Mouse (Mus musculus): Measurements from ENCODE around the gene Lrrc8c. TPM values are rescaled to one million over a fixed set of nuclear protein-coding genes. Genes with fewer than 3 reads are reported as not detected.

Lrrc8c gene
- polyA plus RNA-seq, 1 experiment from 2014 or later: 30.4 TPM

DNA sequence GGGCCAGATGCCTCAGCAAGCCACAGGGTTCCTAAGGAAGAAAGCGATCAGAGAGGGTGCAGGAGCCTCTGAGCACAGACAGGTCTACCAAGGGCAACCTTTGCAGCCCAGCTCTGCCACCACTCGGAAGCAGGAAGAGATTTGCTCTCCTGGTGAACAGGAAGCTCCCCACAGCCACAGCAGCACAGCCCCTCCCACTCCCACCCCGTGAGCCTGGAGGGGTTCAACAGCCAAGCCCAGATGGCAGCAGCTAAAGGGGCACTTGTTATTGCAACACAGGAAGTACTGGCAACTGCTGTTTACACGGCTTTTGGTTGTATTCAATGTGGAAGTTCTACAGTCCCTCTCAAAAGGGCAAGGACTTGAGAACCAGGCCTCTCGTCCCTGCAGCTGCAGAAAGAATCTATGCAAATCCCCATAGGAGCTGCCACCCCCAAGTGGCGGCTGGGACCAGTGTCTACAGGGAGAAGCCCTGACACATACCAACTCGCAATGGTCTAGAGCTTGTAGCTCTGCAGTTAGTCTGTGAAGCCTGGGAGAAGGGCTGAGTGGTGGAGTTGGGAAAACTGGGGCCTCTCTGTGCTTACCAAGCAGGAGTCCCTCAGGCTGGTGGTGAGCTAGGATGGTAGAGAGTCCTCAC is 129.6 kb downstream of the Lrrc8c start:
- no peak overlapping the region for H3K9ac ChIP-seq (ENCODE audit: low read depth, low read length)
- WGBS: 32% methylated on average over 7 of the region's 7 CpGs
- H3K27me3 ChIP-seq (replicated peaks; ENCODE audit: control insufficient read depth, insufficient read depth, low read length): no peaks in the 10 kb centered on the region
- no peaks in the 10 kb centered on the region for H3K9me3 ChIP-seq (ENCODE audit: control insufficient read depth, low read length)
- no peak overlapping the region for H3K4me3 ChIP-seq (ENCODE audit: low read depth, low read length)
- no peaks in the 10 kb centered on the region for H3K36me3 ChIP-seq (ENCODE audit: control insufficient read depth, insufficient read depth, low read length)
- 0 out of 2 replicates have a peak, but pooled peaks have one; percentile 26 for ATAC-seq (replicated peaks; ENCODE audit: low FRiP score)
- peak; percentile 44 for DNase-seq (ENCODE audit: low spot score)
- no peak overlapping the region for H3K4me2 ChIP-seq
- peak overlapping the region; percentile 47 for H3K27ac ChIP-seq (ENCODE audit: low read depth, low read length)
- H3K4me1 ChIP-seq (replicated peaks; ENCODE audit: control insufficient read depth, insufficient read depth, low read length): peaks cover 12% of the 10 kb centered on the region

DNA sequence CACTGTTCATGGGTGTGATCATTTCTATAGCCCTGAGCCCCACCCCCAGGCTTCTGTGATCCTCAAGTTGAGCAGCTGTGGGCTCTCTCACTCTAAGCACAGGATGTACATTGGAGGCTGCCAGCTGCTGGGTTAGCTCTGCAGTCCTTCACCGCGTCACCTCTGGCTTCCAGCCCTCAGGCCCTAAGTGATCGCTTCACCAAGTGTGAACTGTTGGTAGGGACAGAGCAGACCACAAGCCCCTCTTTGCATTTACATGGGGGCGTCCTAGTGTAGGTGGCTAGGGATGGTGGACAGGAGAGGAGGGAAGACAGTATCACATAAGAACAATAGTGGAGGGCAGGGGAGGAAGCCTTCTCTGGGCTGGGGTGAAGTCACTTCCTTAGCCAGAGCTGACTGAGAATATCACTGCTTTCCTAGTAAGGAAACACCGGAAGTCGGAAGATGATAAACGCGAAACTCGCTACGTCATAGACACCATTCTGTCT is 130.4 kb downstream of the Lrrc8c start:
- DNase-seq (ENCODE audit: low spot score): no peak
- peak; percentile 34; the same call in 1 of the 2 replicates for ATAC-seq (replicated peaks; ENCODE audit: low FRiP score)
- Histone ChIP-seq H3K4me2 (no peak overlapping the region), H3K4me1 (replicated peaks; ENCODE audit: control insufficient read depth, insufficient read depth, low read length) (peaks cover 14% of the 10 kb centered on the region), H3K4me3 (ENCODE audit: low read depth, low read length) (no peak overlapping the region), H3K9me3 (ENCODE audit: control insufficient read depth, low read length) (no peaks in the 10 kb centered on the region), H3K36me3 (ENCODE audit: control insufficient read depth, insufficient read depth, low read length) (no peaks in the 10 kb centered on the region), H3K9ac (ENCODE audit: low read depth, low read length) (no peak overlapping the region), H3K27ac (ENCODE audit: low read depth, low read length) (peak overlapping the region; percentile 47), H3K27me3 (replicated peaks; ENCODE audit: control insufficient read depth, insufficient read depth, low read length) (no peaks in the 10 kb centered on the region)
- 65% methylated on average over 10 of the region's 10 CpGs for WGBS

- 0 out of 2 replicates have a peak overlapping the region, but pooled peaks have one; percentile 16 for H3K4me3 ChIP-seq (ENCODE audit: low read depth, low read length)
Observed at GRCm38 (mm10) chr5:105650728-105651479, 131.7 kb downstream of the Lrrc8c start.

DNA sequence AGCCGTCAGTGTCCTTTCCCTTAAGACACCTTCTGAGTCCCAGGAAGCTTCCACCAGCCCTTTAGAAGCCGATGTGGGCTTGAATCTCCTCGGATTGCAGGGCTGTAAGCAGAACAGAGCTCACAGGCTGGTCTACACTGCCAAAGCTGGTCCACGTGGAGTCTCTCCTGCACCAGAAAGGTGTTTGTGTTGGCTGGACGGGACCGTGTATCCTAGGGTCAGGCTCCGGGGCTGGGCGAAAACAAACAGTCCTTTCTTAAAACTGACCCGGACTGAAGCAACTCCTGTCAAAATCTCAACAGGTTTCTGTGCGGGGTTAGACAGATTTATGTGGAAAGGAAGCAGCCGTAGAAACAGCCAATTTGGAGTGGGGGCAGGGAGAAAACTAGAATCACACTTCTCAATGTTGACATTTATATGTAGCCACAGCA is 132.4 kb downstream of the Lrrc8c start:
- WGBS: 46% methylated on average over 11 of the region's 11 CpGs
- peak overlapping the region; percentile 42; the same call in 1 of the 2 replicates for H3K9ac ChIP-seq (ENCODE audit: low read depth, low read length)
- no peak for DNase-seq (ENCODE audit: low spot score)
- H3K36me3 ChIP-seq (ENCODE audit: control insufficient read depth, insufficient read depth, low read length): no peaks in the 10 kb centered on the region
- H3K27ac ChIP-seq (ENCODE audit: low read depth, low read length): no peak overlapping the region
- H3K27me3 ChIP-seq (replicated peaks; ENCODE audit: control insufficient read depth, insufficient read depth, low read length): no peaks in the 10 kb centered on the region
- no peak for ATAC-seq (replicated peaks; ENCODE audit: low FRiP score)
- H3K4me2 ChIP-seq: peak overlapping the region; percentile 58
- H3K4me1 ChIP-seq (replicated peaks; ENCODE audit: control insufficient read depth, insufficient read depth, low read length): peaks cover 14% of the 10 kb centered on the region
- H3K9me3 ChIP-seq (ENCODE audit: control insufficient read depth, low read length): no peaks in the 10 kb centered on the region
- H3K4me3 ChIP-seq (ENCODE audit: low read depth, low read length): 0 out of 2 replicates have a peak overlapping the region, but pooled peaks have one; percentile 16

More at GRCm38 (mm10) chr5:105650728-105651479, 131.7 kb downstream of the Lrrc8c start:
- Histone ChIP-seq H3K4me2 (peak overlapping the region; percentile 58), H3K4me1 (replicated peaks; ENCODE audit: control insufficient read depth, insufficient read depth, low read length) (peaks cover 14% of the 10 kb centered on the region), H3K9ac (ENCODE audit: low read depth, low read length) (peak overlapping the region; percentile 42; the same call in 1 of the 2 replicates), H3K27me3 (replicated peaks; ENCODE audit: control insufficient read depth, insufficient read depth, low read length) (no peaks in the 10 kb centered on the region), H3K27ac (ENCODE audit: low read depth, low read length) (no peak overlapping the region), H3K36me3 (ENCODE audit: control insufficient read depth, insufficient read depth, low read length) (no peaks in the 10 kb centered on the region), H3K9me3 (ENCODE audit: control insufficient read depth, low read length) (no peaks in the 10 kb centered on the region)
- 0 out of 2 replicates have a peak, but pooled peaks have one; percentile 36 for ATAC-seq (replicated peaks; ENCODE audit: low FRiP score)
- DNase-seq (ENCODE audit: low spot score): no peak
- 47% methylated on average over 8 of the region's 8 CpGs for WGBS

DNA sequence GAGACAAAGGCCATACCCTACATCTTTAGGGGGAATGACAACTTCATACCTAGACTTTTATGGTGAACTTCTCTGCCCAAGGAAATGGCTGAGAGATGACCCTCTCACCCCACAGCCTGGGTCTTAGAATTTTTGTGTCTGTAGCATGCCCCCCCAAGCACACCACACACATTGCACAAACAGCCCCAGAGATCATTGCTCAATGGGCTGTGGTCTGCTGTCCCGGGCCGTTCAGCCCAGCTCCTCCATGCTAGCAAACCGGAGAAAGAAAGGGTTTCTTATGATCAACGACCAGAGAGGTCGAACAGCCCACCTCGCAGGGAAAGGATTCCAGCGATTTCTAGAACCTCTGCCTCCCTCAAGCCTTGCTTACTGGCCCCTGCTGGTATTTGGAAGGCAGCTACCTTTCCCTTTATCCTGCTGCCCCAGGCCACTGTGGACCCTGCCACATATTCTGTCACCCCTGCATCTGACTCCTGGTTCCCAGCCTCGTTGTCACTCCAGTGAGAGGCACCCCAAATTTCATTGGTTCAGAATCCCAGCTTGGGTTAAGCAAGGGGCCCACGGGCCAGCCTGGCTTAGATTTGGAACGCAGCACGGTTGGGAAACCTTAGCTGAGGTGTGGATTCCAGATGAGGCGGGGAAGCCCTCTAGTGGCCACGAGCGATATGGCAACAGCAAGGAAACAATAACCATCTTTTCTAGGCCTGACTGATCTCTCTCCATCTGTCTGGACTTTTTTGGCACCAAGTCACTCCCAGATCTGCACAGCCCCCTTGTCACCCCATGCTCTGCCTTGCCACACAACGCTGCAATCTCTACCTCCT is 135.3 kb downstream of the Lrrc8c start:
- Histone ChIP-seq H3K4me3 (ENCODE audit: low read depth, low read length) (no peak overlapping the region), H3K9me3 (ENCODE audit: control insufficient read depth, low read length) (no peaks in the 10 kb centered on the region), H3K27me3 (replicated peaks; ENCODE audit: control insufficient read depth, insufficient read depth, low read length) (no peaks in the 10 kb centered on the region), H3K36me3 (ENCODE audit: control insufficient read depth, insufficient read depth, low read length) (no peaks in the 10 kb centered on the region), H3K4me2 (peak overlapping the region; percentile 46), H3K27ac (ENCODE audit: low read depth, low read length) (no peak overlapping the region), H3K9ac (ENCODE audit: low read depth, low read length) (no peak overlapping the region), H3K4me1 (replicated peaks; ENCODE audit: control insufficient read depth, insufficient read depth, low read length) (peaks cover 8% of the 10 kb centered on the region; the same call in 1 of the 2 replicates)
- WGBS: 20% methylated on average over 15 of the region's 15 CpGs
- ATAC-seq (replicated peaks; ENCODE audit: low FRiP score) (peak; percentile 54), DNase-seq (ENCODE audit: low spot score) (peak; percentile 70)

- Histone ChIP-seq H3K36me3 (ENCODE audit: control insufficient read depth, insufficient read depth, low read length) (no peaks in the 10 kb centered on the region), H3K4me2 (no peak overlapping the region), H3K9ac (ENCODE audit: low read depth, low read length) (no peak overlapping the region), H3K4me3 (ENCODE audit: low read depth, low read length) (no peak overlapping the region), H3K9me3 (ENCODE audit: control insufficient read depth, low read length) (no peaks in the 10 kb centered on the region), H3K27me3 (replicated peaks; ENCODE audit: control insufficient read depth, insufficient read depth, low read length) (no peaks in the 10 kb centered on the region), H3K27ac (ENCODE audit: low read depth, low read length) (no peak overlapping the region), H3K4me1 (replicated peaks; ENCODE audit: control insufficient read depth, insufficient read depth, low read length) (peaks cover 8% of the 10 kb centered on the region; the same call in 1 of the 2 replicates)
- 71% methylated on average over 12 of the region's 12 CpGs for WGBS
- ATAC-seq (replicated peaks; ENCODE audit: low FRiP score) (peak; percentile 22; the same call in 1 of the 2 replicates), DNase-seq (ENCODE audit: low spot score) (no peak)
Observed at GRCm38 (mm10) chr5:105655100-105655734, 136.0 kb downstream of the Lrrc8c start.

DNA sequence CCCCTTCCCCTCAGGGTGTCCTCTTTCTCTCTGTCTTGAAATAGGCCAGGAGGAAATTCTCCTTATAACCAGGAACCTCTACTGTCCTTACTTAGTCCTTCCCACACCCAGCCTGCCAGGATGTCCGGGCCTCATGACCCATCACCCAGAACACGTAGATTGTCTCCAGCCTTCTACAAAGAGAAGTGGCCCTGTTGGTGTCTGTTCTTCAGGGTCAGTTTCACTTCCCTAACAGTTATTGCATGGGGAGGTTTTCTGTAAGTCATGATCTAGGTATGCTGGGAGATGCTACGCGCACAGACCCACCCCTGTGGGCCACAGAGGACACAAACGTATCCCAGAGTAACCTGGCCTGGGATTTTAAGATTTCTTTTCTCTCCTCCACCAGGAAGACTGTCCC is 142.7 kb downstream of the Lrrc8c start:
- WGBS: 72% methylated on average over 5 of the region's 5 CpGs
- H3K9ac ChIP-seq (ENCODE audit: low read depth, low read length): no peak overlapping the region
- no peaks in the 10 kb centered on the region for H3K27me3 ChIP-seq (replicated peaks; ENCODE audit: control insufficient read depth, insufficient read depth, low read length)
- no peaks in the 10 kb centered on the region for H3K9me3 ChIP-seq (ENCODE audit: control insufficient read depth, low read length)
- H3K4me1 ChIP-seq (replicated peaks; ENCODE audit: control insufficient read depth, insufficient read depth, low read length): no peaks in the 10 kb centered on the region
- DNase-seq (ENCODE audit: low spot score) (no peak), ATAC-seq (replicated peaks; ENCODE audit: low FRiP score) (peak; percentile 54; the same call in 1 of the 2 replicates)
- H3K27ac ChIP-seq (ENCODE audit: low read depth, low read length): no peak overlapping the region
- H3K4me3 ChIP-seq (ENCODE audit: low read depth, low read length): no peak overlapping the region
- H3K4me2 ChIP-seq: no peak overlapping the region
- no peaks in the 10 kb centered on the region for H3K36me3 ChIP-seq (ENCODE audit: control insufficient read depth, insufficient read depth, low read length)
